Mouse (Mus musculus): Measurements from ENCODE around the gene Tead2. TPM values are rescaled to one million over a fixed set of nuclear protein-coding genes. Genes with fewer than 3 reads are reported as not detected.

Tead2 gene
- polyA plus RNA-seq, 2 experiments from 2014 or later, result 1.5 to 2.8 TPM

DNA sequence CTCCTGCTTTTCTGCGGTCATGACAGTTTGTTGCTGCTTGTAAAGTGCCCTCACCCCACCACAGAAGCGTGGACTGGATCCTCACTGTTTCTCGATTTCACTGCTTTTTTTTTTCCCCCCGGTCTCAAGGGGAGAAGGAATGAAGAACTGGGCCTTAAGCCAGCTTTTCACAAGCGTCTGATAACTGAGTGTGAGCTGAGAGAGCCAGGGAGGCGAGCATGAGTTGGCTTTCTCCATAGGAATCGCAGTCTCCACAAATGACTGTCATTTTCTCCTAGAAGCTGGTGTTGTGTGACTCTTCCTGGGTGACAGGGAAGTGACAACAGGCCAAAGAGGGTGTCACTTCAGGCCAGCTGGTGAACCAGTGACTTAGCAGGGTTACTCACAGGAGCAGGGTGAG lies 46.7 kb downstream of the Tead2 start:
- no peak for ATAC-seq

GRCm38 (mm10) chr7:45263006-45263607 lies 47.6 kb downstream of the Tead2 start:
- ATAC-seq, result no peak

GRCm38 (mm10) chr7:45264348-45264747 lies 48.8 kb downstream of the Tead2 start:
- no peak for ATAC-seq

DNA sequence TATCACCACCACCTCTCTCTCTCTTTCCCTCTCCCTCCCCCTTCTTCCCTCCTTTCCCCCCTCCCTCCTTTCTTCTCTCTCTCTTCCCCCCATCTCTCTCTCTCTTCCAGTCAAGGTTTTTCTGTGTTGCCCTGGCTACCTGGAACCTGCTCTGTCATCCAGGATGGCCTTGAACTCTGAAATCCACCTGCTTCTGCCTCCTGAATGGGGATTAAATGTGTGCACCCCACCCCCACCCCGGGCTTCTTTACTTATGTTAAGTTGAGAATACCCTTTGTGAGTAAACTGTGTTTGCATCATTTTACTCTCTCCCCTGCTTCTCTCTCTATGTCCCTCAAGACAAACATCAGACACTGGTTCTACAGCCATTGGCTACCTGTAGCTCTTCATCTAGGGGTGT lies 50.0 kb downstream of the Tead2 start:
- ATAC-seq, result no peak

DNA sequence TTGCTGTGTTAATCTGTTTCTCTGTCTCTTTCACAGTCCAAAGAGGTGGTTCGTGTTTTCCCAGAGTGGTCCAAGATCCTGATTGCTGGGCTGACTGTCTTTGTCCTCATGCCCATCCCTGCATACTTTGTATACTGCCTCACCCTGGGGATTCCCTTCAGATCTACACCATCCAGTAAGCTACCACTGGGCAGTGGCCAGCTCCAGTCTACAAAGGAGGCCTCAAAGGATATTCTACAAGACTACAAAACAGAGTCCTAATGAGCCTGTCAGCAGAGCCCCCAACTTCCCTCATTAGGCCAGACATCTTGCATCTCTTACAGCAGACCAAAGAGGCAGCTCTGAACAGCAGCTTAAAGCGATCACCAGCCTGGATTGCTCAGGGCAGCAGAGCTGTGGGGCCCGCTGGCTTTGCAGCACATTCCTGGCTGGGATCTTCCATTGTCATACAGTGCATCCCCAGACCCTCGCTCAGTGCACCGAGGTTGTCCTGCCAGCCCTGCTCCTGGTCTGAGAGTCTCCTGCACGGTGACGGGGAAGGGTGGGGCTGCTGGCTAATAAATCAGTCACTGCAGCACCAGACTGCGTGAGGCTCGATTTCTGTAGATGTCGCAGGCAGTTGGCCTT lies 57.3 kb downstream of the Tead2 start:
- no peak for ATAC-seq

GRCm38 (mm10) chr7:45273672-45274071 lies 58.1 kb downstream of the Tead2 start:
- no peak for ATAC-seq

GRCm38 (mm10) chr7:45277136-45277760 lies 61.7 kb downstream of the Tead2 start, which contains the start of gene Slc6a21:
Gene Slc6a21, plus strand, starts transcription at chr7:45277513.
- no peak for ATAC-seq

Other genes with a start within 250 kb of the Tead2 start
- gene Cpt1c, start 240.9 kb upstream of the Tead2 start, polyA plus RNA-seq (2017; shearing (Covaris generic)), result under 1 TPM; 0.80 to 0.98 TPM
- 100 to 1,000 TPM in 1 of 2 experiments, 10 to 100 TPM in 1; 38.0 to 103 TPM for gene Prmt1, start 229.2 kb upstream of the Tead2 start, polyA plus RNA-seq (2017; shearing (Covaris generic))
- 100 to 1,000 TPM in 1 of 2 experiments, 10 to 100 TPM in 1; 88.9 to 129 TPM for gene Irf3, start 218.1 kb upstream of the Tead2 start, polyA plus RNA-seq (2017; shearing (Covaris generic))
- 10 to 100 TPM; 18.4 to 31.8 TPM for gene Bcl2l12, start 217.0 kb upstream of the Tead2 start, polyA plus RNA-seq (2017; shearing (Covaris generic))
- gene Scaf1, start 199.4 kb upstream of the Tead2 start, polyA plus RNA-seq (2017; shearing (Covaris generic)), result 1 to 10 TPM; 8.6 to 8.7 TPM
- 1 to 10 TPM; 4.5 to 6.1 TPM for gene Rras, start 197.8 kb upstream of the Tead2 start, polyA plus RNA-seq (2017; shearing (Covaris generic))
- gene Prr12, start 162.9 kb upstream of the Tead2 start, polyA plus RNA-seq (2017; shearing (Covaris generic)), result 10 to 100 TPM in 1 of 2 experiments, 1 to 10 TPM in 1; 9.5 to 11.4 TPM
- gene Nosip, start 153.3 kb upstream of the Tead2 start, polyA plus RNA-seq (2017; shearing (Covaris generic)), result 100 to 1,000 TPM; 143 to 161 TPM
- 1 to 10 TPM in 1 of 2 experiments, under 1 TPM in 1; 0.41 to 1.2 TPM for gene Prrg2, start 153.1 kb upstream of the Tead2 start, polyA plus RNA-seq (2017; shearing (Covaris generic))
- 1 to 10 TPM; 4.7 to 5.4 TPM for gene Rcn3, start 123.5 kb upstream of the Tead2 start, polyA plus RNA-seq (2017; shearing (Covaris generic))
- gene Fcgrt, start 111.9 kb upstream of the Tead2 start, polyA plus RNA-seq (2017; shearing (Covaris generic)), result 1 to 10 TPM in 1 of 2 experiments, under 1 TPM in 1; 0.78 to 1.1 TPM
- 1,000 to 10,000 TPM; 4,562 to 5,652 TPM for gene Rps11, start 91.3 kb upstream of the Tead2 start, polyA plus RNA-seq (2017; shearing (Covaris generic))
- 1,000 to 10,000 TPM; 7,090 to 8,122 TPM for gene Rpl13a, start 87.0 kb upstream of the Tead2 start, polyA plus RNA-seq (2017; shearing (Covaris generic))
- gene Gm45713, start 79.5 kb upstream of the Tead2 start, polyA plus RNA-seq (2017; shearing (Covaris generic)), result not detected
- 100 to 1,000 TPM; 118 to 125 TPM for gene Flt3l, start 79.3 kb upstream of the Tead2 start, polyA plus RNA-seq (2017; shearing (Covaris generic))
- 10 to 100 TPM; 44.4 to 53.0 TPM for gene Pih1d1, start 61.5 kb upstream of the Tead2 start, polyA plus RNA-seq (2017; shearing (Covaris generic))
- gene Aldh16a1, start 61.2 kb upstream of the Tead2 start, polyA plus RNA-seq (2017; shearing (Covaris generic)), result 10 to 100 TPM; 21.4 to 27.4 TPM
- not detected for gene Slc17a7, start 51.8 kb upstream of the Tead2 start, polyA plus RNA-seq (2017; shearing (Covaris generic))
- not detected for gene Gfy, start 36.2 kb upstream of the Tead2 start, polyA plus RNA-seq (2017; shearing (Covaris generic))
- gene Pth2, start 34.8 kb upstream of the Tead2 start, polyA plus RNA-seq (2017; shearing (Covaris generic)), result not detected
- gene Ccdc155, start 10.9 kb upstream of the Tead2 start, polyA plus RNA-seq (2017; shearing (Covaris generic)), result under 1 TPM; 0.24 to 0.34 TPM
- 10 to 100 TPM; 20.6 to 24.7 TPM for gene Dkkl1, start 3.6 kb upstream of the Tead2 start, polyA plus RNA-seq (2017; shearing (Covaris generic))
- 100 to 1,000 TPM; 420 to 495 TPM for gene Cd37, start 23.4 kb downstream of the Tead2 start, polyA plus RNA-seq (2017; shearing (Covaris generic))
- not detected for gene Slc6a16, start 25.3 kb downstream of the Tead2 start, polyA plus RNA-seq (2017; shearing (Covaris generic))
- not detected for gene Slc6a21, start 61.8 kb downstream of the Tead2 start, polyA plus RNA-seq (2017; shearing (Covaris generic))
- 10 to 100 TPM; 21.7 to 27.8 TPM for gene Trpm4, start 118.0 kb downstream of the Tead2 start, polyA plus RNA-seq (2017; shearing (Covaris generic))
- not detected for gene Hrc, start 119.5 kb downstream of the Tead2 start, polyA plus RNA-seq (2017; shearing (Covaris generic))
- gene Ppfia3, start 151.3 kb downstream of the Tead2 start, polyA plus RNA-seq (2017; shearing (Covaris generic)), result not detected
- gene Lin7b, start 154.8 kb downstream of the Tead2 start, polyA plus RNA-seq (2017; shearing (Covaris generic)), result not detected
- gene Snrnp70, start 180.0 kb downstream of the Tead2 start, polyA plus RNA-seq (2017; shearing (Covaris generic)), result 100 to 1,000 TPM in 1 of 2 experiments, 10 to 100 TPM in 1; 68.1 to 108 TPM
- not detected for gene Kcna7, start 189.9 kb downstream of the Tead2 start, polyA plus RNA-seq (2017; shearing (Covaris generic))
- gene Ntf5, start 197.9 kb downstream of the Tead2 start, polyA plus RNA-seq (2017; shearing (Covaris generic)), result not detected
- gene Lhb, start 205.1 kb downstream of the Tead2 start, polyA plus RNA-seq (2017; shearing (Covaris generic)), result not detected
- gene Gys1, start 219.1 kb downstream of the Tead2 start, polyA plus RNA-seq (2017; shearing (Covaris generic)), result 1 to 10 TPM; 9.3 to 9.8 TPM
- 10 to 100 TPM; 47.4 to 51.2 TPM for gene Ruvbl2, start 222.3 kb downstream of the Tead2 start, polyA plus RNA-seq (2017; shearing (Covaris generic))
- 1,000 to 10,000 TPM; 1,527 to 1,850 TPM for gene Ftl1, start 244.1 kb downstream of the Tead2 start, polyA plus RNA-seq (2017; shearing (Covaris generic))

Data from activated CD4-positive, CD25-positive, alpha-beta regulatory T cell, adult 4 months (primary cell).